Mouse (Mus musculus): ENCODE measurements at regions not wholly inside any gene's neighbourhood (a gene's known extent, or its start where the extent isn't known, plus 50 kb on each side); places are given as distances from the start of the nearest gene placed in this dataset.

- TF ChIP-seq EP300 (IDR thresholded peaks at IDR 0.05), result no peak
- TF ChIP-seq CTCF (IDR thresholded peaks at IDR 0.05), result no peak
Observed at GRCm38 (mm10) chr10:99430175-99430574, 167.1 kb downstream of the Dusp6 start.
